Mouse (Mus musculus) skeletal muscle tissue, adult 2 months (tissue): ENCODE results near the gene Gm8439.
"Not testable (repeated sequence)": the region's sequence is repeated elsewhere in the genome, so short reads cannot be mapped to it uniquely, and the experiment has no call there.

ENCODE experiments used
- DNase-seq: peaks from one replicate; pipeline ENCODE4 v3.0.0-alpha.2; 2012; ENCODE audit warnings: low read depth, low spot score

Gm8439 gene

GRCm38 (mm10) chr4:120588445-120588844 lies at the start of gene Gm8439:
Gene Gm8439 (plus strand): TSS chr4:120588745.
- DNase-seq, result no peak

- DNase-seq, result no peak
These were observed 43.6 kb upstream of the Gm8439 start for GRCm38 (mm10) chr4:120544896-120545295.

- DNase-seq, result no peak
These were observed 32.0 kb upstream of the Gm8439 start for GRCm38 (mm10) chr4:120556592-120556991.

- no peak for DNase-seq
These were observed 22.8 kb upstream of the Gm8439 start for GRCm38 (mm10) chr4:120565726-120566125.

DNA sequence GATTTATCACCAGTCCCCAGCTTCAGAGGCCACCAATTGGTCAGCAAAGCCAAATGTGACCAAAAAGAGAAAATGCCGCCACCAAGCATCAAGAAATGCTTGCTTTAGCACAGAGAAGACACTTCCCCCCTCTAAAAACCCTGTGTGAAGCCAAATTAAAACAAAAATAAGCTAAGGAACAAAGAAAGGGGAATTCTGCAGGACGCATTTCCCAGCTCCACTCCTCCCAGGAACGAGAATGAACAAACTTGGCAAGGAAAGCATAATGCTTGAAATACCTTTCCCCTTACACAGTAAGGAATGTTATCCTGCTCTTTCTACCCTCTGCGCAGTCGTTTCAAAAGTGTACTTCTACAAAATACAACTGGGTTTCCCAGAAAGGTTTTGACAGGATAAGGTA lies 20.5 kb upstream of the Gm8439 start:
- no peak for DNase-seq

DNA sequence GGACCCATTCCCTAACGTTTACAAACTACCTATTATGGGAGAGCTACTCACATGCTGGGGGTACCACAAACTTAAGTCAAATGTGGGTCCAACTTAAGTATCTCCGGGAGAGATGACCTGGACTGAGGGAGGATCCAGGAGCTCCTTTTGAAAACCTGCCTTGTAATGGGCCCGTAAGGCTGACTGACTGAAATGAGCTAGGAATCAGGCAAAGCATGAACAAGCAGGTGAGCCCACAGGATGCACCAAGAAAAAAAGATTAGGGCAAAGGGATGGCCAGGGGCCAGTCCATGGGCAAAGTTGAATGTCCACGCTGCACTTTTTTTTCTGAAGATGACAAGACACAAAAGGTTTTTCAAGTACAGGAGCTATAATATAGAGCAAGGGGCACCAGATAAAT lies 19.5 kb upstream of the Gm8439 start:
- DNase-seq, result no peak

- DNase-seq, result peak; percentile 94
These were observed 18.8 kb upstream of the Gm8439 start, which contains the start of gene Ctps for GRCm38 (mm10) chr4:120569486-120570437. Gene Ctps (minus strand): TSS chr4:120570276.

DNA sequence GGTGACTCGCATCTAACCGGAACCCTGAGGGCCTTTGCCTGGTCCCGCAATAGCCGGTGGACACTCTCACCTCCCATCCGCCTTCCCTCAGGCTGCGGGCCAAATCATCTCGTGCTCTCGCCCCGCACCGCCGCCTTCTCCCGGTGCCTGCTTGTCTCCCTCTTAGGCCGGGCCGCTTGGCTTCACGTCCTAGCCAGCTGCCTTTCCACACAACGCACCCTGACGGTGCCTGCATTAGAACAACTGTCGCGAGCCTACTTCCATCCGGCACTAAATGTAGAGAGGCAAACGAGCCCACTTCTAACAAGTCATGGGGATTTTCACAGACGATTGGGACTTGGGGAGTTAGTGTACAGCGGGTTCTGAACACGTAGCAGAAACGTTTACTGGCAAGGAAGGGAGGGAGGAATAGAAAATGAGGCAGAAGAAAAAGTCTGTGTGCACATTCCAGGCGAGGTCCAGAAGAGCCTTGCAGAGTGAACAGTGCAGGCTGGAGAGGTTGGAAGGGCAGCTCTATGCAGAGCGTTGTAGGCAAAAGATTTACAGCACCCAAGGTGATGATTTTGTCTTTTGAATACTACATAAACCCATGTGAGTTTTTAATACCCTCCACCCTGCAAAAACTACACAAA lies 18.0 kb upstream of the Gm8439 start:
- no peak for DNase-seq

GRCm38 (mm10) chr4:120571070-120571464 lies 17.5 kb upstream of the Gm8439 start:
- no peak for DNase-seq

GRCm38 (mm10) chr4:120571691-120572090 lies 16.9 kb upstream of the Gm8439 start:
- DNase-seq, result no peak

DNA sequence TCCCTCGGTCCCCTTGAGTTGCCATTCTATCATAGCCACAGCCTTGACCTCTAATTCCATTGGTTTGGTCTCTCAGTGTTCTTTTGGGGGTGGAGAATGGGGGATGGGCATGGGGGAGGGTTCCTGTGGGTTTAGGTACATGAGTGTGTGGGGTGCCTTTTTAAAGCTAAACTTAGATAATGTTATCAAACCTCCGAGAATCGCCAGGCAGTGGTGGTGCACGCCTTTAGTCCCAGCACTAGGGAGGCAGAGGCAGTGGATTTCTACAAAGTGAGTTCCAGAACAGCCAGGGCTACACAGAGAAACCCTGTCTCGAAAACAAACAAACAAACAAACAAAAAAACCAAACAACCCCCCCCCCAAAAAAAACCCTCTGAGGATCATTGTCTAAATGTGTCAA lies 7.7 kb upstream of the Gm8439 start:
- DNase-seq, result no peak

- DNase-seq, result no peak
These were observed 6.8 kb upstream of the Gm8439 start for GRCm38 (mm10) chr4:120581711-120582110.

- no peak for DNase-seq
These were observed 1.6 kb upstream of the Gm8439 start for GRCm38 (mm10) chr4:120586986-120587385.

DNA sequence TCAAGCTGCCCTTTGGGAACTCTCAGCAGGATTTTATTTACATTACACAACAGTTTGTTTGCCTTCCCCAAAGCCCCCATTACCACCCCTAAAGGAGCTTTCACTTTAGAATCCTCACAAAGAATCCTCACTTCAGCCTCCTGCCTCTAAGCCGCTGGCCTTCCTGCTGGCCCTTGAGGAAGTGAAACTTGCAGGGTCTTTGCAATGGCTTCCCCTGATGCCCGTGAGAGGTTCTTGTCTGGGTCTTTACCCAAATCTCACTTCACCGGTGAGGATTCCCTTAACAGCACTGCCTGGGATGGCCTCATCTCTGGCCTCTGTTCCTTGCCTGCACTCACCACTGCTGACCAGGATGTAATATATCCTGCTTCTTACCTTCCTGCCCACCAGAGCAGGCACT lies 525 bp downstream of the Gm8439 start:
- no peak for DNase-seq

DNA sequence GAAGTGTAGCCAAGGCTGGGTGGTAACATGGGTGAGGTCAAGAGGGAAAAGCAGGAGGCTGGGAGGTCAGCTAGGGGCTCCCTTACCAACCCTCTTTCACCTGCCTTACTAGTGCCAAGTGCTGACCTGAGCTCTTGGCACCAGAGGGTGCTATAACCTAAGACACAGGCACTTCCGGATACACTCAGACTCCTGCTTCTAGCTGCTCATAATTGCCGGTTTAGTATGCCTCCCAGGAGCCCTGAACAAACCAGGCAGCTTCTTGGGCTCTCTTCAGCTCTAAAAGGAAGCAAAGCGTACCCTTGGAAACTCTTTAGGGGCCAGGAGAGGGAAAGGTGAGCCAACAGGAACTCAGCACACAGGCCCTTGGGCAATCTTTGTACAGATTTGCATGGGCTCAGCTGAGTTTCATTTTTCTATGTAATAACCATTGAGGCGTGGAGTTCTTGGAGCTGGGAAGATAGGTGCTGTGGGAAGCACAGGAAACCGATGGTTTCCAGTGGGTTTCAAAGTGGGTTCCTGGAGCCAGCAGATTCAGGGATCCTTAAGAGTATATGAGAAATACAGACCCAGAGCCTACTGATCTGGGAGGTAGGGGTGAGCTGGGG lies 1.4 kb downstream of the Gm8439 start:
- DNase-seq, result peak; percentile 73

DNA sequence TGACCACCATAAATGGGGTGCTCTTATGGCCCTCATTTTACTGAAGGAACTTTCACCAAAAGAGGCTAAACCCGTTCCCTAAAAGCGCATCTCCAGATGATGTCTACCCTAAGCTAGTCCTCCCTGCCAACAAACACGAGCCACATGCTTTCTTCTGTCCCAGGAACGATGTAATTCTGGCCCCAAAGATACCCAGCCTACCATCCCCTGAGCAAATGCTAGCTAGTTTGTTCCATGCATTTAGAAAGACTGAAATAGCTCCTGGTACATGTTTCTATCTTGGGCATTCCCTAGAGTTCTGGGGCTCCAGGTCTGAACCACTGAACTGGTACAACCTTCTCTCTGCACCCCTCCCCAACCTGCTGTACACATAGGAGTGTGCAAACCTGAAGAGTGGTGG lies 2.4 kb downstream of the Gm8439 start:
- no peak for DNase-seq

DNA sequence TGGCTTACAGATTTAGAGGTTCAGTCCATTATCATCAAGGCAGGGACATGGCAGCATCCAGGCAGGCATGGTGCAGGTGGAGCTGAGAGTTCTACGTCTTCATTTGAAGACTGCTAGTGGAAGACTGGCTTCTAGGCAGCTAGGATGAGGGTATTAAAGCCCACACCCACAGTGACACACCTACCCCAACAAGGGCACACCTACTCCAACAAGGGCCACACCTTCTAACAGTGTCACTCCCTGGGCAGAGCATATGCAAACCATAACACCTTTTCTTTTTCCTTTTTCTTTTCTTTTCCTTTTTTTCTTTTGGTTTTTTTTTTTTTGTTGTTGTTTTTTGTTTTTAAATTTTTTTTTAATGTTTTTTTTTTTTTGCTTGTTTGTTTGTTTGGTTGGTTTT lies 7.7 kb downstream of the Gm8439 start:
- DNase-seq, result not testable (repeated sequence)

GRCm38 (mm10) chr4:120598922-120599321 lies 10.4 kb downstream of the Gm8439 start:
- no peak for DNase-seq

GRCm38 (mm10) chr4:120601774-120602173 lies 13.2 kb downstream of the Gm8439 start:
- peak; percentile 49 for DNase-seq

- no peak for DNase-seq
These were observed 14.1 kb downstream of the Gm8439 start for GRCm38 (mm10) chr4:120602669-120603068.

DNA sequence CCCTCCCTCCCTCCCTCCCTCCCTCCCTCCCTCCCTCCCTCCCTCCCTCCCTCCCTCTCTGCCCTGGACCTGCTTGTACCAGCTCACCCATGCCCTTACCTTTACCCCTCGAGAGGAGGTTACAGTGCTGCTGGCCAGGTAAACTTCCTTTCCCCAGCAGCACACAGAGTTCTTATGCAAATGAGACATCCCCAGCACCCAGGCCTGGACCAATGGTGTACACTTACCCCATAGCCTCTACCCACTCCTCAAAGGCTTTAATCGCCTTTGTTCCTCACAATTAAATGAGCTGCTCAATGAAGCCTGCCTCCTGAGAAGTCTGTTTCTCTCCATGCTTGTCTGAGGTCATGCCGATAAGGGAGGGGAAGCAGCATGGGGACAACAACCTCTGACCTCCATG lies 18.4 kb downstream of the Gm8439 start:
- DNase-seq, result no peak

DNA sequence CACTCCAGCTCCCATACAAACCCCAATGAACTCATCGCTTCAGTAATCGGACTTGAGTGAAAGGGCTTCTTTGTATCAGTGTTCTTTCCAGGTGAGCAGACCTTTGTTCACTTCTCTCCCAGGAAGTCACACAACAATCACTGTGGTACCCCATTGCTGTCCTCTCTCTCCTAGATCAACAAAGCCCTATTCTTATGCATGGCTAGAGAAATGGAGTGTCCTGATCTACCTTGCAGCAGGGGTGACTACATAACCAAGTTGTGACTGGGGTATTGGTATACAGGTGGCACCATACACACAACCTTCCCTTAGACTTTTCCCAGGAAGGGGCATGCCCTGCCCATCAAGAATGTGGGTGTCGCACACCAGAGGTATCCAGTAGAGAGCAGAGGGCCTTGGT lies 22.5 kb downstream of the Gm8439 start:
- DNase-seq, result no peak
